18 mouse cellular contexts compared by ENCODE assay signal in genomic region chr11:72217116-72217515, GRCm38 (mm10). TPM values are rescaled to one million over a fixed set of nuclear protein-coding genes. Genes with fewer than 3 reads are reported as not detected.
DNase-seq lines count a peak whose midpoint lies in the region; ATAC-seq and TF ChIP-seq lines count a peak whose summit lies in the region.
"Had no signal": no experiment of that assay in that cellular context is flagged by ENCODE, and none has a peak within 500 bp of the region (broad histone marks: within the 10 kb centered on the region; RNA-seq: fewer than 3 reads in every experiment).

No protein-coding gene starts in this region.

- H3K4me2 ChIP-seq in embryonic facial prominence, embryonic 13.5 days, result no peak overlapping the region
- H3K4me2 ChIP-seq in midbrain, embryonic 16.5 days (ENCODE audit: low read length), result peak overlapping the region; percentile 36; the same call in 1 of the 2 replicates
- H3K4me2 ChIP-seq: kidney, embryonic 15.5 days; liver, embryonic 13.5 days had no signal

- no peak overlapping the region for H3K4me3 ChIP-seq in embryonic facial prominence, embryonic 13.5 days
- no peak overlapping the region for H3K4me3 ChIP-seq in embryonic facial prominence, embryonic 10.5 days
- H3K4me3 ChIP-seq in layer of hippocampus, adult 2 months, result no peak overlapping the region
- no peak overlapping the region for H3K4me3 ChIP-seq in midbrain, embryonic 16.5 days (ENCODE audit: low read depth, low read length)
- H3K4me3 ChIP-seq: embryonic facial prominence, embryonic 12.5 days; kidney, embryonic 15.5 days; left cerebral cortex, adult 2 months; liver, embryonic 13.5 days had no signal

- TF ChIP-seq CTCF in layer of hippocampus, adult 2 months (conservative IDR thresholded peaks at IDR 0.05), result no peak

- 0 out of 2 replicates have a peak overlapping the region, but pooled peaks have one; percentile 44 for H3K9ac ChIP-seq in embryonic facial prominence, embryonic 13.5 days
- H3K9ac ChIP-seq in midbrain, embryonic 16.5 days (ENCODE audit: low read depth, low read length), result 0 out of 2 replicates have a peak overlapping the region, but pooled peaks have one; percentile 2
- H3K9ac ChIP-seq: embryonic facial prominence, embryonic 12.5 days; kidney, embryonic 15.5 days; liver, embryonic 13.5 days had no signal

- 83% methylated on average over 5 of the region's 5 CpGs for WGBS in embryonic facial prominence, embryonic 13.5 days
- WGBS in embryonic facial prominence, embryonic 10.5 days, result 84% methylated on average over 5 of the region's 5 CpGs
- whole genome bisulfite sequencing in midbrain, embryonic 16.5 days, result 85% methylated on average over 5 of the region's 5 CpGs

- peaks cover 14% of the 10 kb centered on the region; the same call in 1 of the 2 replicates for H3K36me3 ChIP-seq in embryonic facial prominence, embryonic 13.5 days
- H3K36me3 ChIP-seq in embryonic facial prominence, embryonic 10.5 days (replicated peaks), result peaks cover 10% of the 10 kb centered on the region
- H3K36me3 ChIP-seq in midbrain, embryonic 16.5 days (ENCODE audit: control insufficient read depth, insufficient read depth, low read length), result 0 out of 2 replicates have a peak, but pooled peaks cover 2% of the 10 kb centered on the region
- H3K36me3 ChIP-seq: embryonic facial prominence, embryonic 12.5 days; liver, embryonic 13.5 days had no signal

- H3K4me1 ChIP-seq in embryonic facial prominence, embryonic 13.5 days, result peaks cover 21% of the 10 kb centered on the region
- peaks cover 16% of the 10 kb centered on the region for H3K4me1 ChIP-seq in embryonic facial prominence, embryonic 10.5 days
- H3K4me1 ChIP-seq in midbrain, embryonic 16.5 days (ENCODE audit: control insufficient read depth, insufficient read depth, low read length), result peaks cover 28% of the 10 kb centered on the region

- no peak overlapping the region for H3K27ac ChIP-seq in embryonic facial prominence, embryonic 13.5 days
- no peak overlapping the region for H3K27ac ChIP-seq in embryonic facial prominence, embryonic 10.5 days (replicated peaks)
- H3K27ac ChIP-seq in layer of hippocampus, adult 2 months, result 0 out of 2 replicates have a peak overlapping the region, but pooled peaks have one; percentile 10
- H3K27ac ChIP-seq in midbrain, embryonic 16.5 days (ENCODE audit: low read length), result no peak overlapping the region
- H3K27ac ChIP-seq: embryonic facial prominence, embryonic 12.5 days; kidney, embryonic 15.5 days; left cerebral cortex, adult 2 months; liver, embryonic 13.5 days had no signal

- no peak for DNase-seq in embryonic facial prominence, embryonic 10.5 days (ENCODE audit: low spot score)
- DNase-seq in layer of hippocampus, adult 2 months (ENCODE audit: low spot score in 2 of 2), result no peak
- no peak for DNase-seq in layer of hippocampus, adult 18-20 months (ENCODE audit: low spot score in 2 of 2)
- DNase-seq in brain, adult 2 months (ENCODE audit: low read depth, low spot score), result peak; percentile 59
- no peak for DNase-seq in adipocyte (ENCODE audit: low spot score)
- no peak for DNase-seq in thymus, postnatal 4 days
- DNase-seq: heart, postnatal 10 days; liver, embryonic 13.5 days; lung, postnatal 10 days; thymus, adult 18-20 months had no signal

- no peaks in the 10 kb centered on the region for H3K27me3 ChIP-seq in embryonic facial prominence, embryonic 13.5 days
- H3K27me3 ChIP-seq in embryonic facial prominence, embryonic 10.5 days (replicated peaks; ENCODE audit: low read depth, poor library complexity, severe bottlenecking), result no peaks in the 10 kb centered on the region
- no peaks in the 10 kb centered on the region for H3K27me3 ChIP-seq in midbrain, embryonic 16.5 days (ENCODE audit: control insufficient read depth, insufficient read depth, low read depth, low read length)
- H3K27me3 ChIP-seq: embryonic facial prominence, embryonic 12.5 days; kidney, embryonic 15.5 days; liver, embryonic 13.5 days had no signal

- no peaks in the 10 kb centered on the region for H3K9me3 ChIP-seq in embryonic facial prominence, embryonic 13.5 days
- H3K9me3 ChIP-seq in embryonic facial prominence, embryonic 10.5 days, result no peaks in the 10 kb centered on the region
- no peaks in the 10 kb centered on the region for H3K9me3 ChIP-seq in midbrain, embryonic 16.5 days (replicated peaks; ENCODE audit: control insufficient read depth, low read length, poor library complexity, severe bottlenecking)
- H3K9me3 ChIP-seq: embryonic facial prominence, embryonic 12.5 days; kidney, embryonic 15.5 days; liver, embryonic 13.5 days had no signal

- ATAC-seq in embryonic facial prominence, embryonic 13.5 days (ENCODE audit: insufficient number of reproducible peaks, insufficient read depth, low FRiP score, low TSS enrichment, low read depth), result no peak
- no peak for ATAC-seq in midbrain, embryonic 16.5 days
- ATAC-seq: forebrain, embryonic 14.5 days had no signal

RNA-seq across cellular contexts. Expression of gene Med31, which starts 1.7 kb away (rescaled TPM):
- polyA plus RNA-seq in embryonic facial prominence, embryonic 13.5 days (2015; fragmentation: Nextera tagmentation; extraction: Ambion mirVana), result 50.3 and 55.3 TPM in 2 replicates
- 46.7 and 50.8 TPM in 2 replicates for polyA plus RNA-seq in embryonic facial prominence, embryonic 10.5 days (2016; fragmentation: Nextera tagmentation; extraction: Ambion mirVana)
- total RNA-seq in layer of hippocampus, adult 2 months (2021), result 10 to 100 TPM; 14.5 to 14.6 TPM
- 10 to 100 TPM; 14.2 to 17.4 TPM for total RNA-seq in layer of hippocampus, adult 18-20 months (2021)
- 53.2 and 55.9 TPM in 2 replicates for polyA plus RNA-seq in midbrain, embryonic 16.5 days (2015; fragmentation: Nextera tagmentation; extraction: Ambion mirVana)

RNA-seq across cellular contexts. Expression of gene Txndc17, which starts 9.8 kb away (rescaled TPM):
- 243 and 259 TPM in 2 replicates for polyA plus RNA-seq in embryonic facial prominence, embryonic 13.5 days (2015; fragmentation: Nextera tagmentation; extraction: Ambion mirVana)
- polyA plus RNA-seq in embryonic facial prominence, embryonic 10.5 days (2016; fragmentation: Nextera tagmentation; extraction: Ambion mirVana), result 180 TPM in 2 replicates
- 10 to 100 TPM; 30.8 to 31.1 TPM for total RNA-seq in layer of hippocampus, adult 2 months (2021)
- 10 to 100 TPM; 29.9 to 33.0 TPM for total RNA-seq in layer of hippocampus, adult 18-20 months (2021)
- polyA plus RNA-seq in midbrain, embryonic 16.5 days (2015; fragmentation: Nextera tagmentation; extraction: Ambion mirVana), result 137 and 145 TPM in 2 replicates

RNA-seq across cellular contexts. Expression of gene 4933427D14Rik, which starts 9.9 kb away (rescaled TPM):
- 20.6 and 24.1 TPM in 2 replicates for polyA plus RNA-seq in embryonic facial prominence, embryonic 13.5 days (2015; fragmentation: Nextera tagmentation; extraction: Ambion mirVana)
- polyA plus RNA-seq in embryonic facial prominence, embryonic 10.5 days (2016; fragmentation: Nextera tagmentation; extraction: Ambion mirVana), result 17.1 and 19.9 TPM in 2 replicates
- 10 to 100 TPM; 28.9 to 31.1 TPM for total RNA-seq in layer of hippocampus, adult 2 months (2021)
- 10 to 100 TPM; 19.8 to 26.3 TPM for total RNA-seq in layer of hippocampus, adult 18-20 months (2021)
- polyA plus RNA-seq in midbrain, embryonic 16.5 days (2015; fragmentation: Nextera tagmentation; extraction: Ambion mirVana), result 18.4 and 26.0 TPM in 2 replicates

RNA-seq across cellular contexts. Expression of gene Gm43951, which starts 10.5 kb away (rescaled TPM):
- polyA plus RNA-seq in embryonic facial prominence, embryonic 13.5 days (2015; fragmentation: Nextera tagmentation; extraction: Ambion mirVana), result 0.52 and 0.84 TPM in 2 replicates
- polyA plus RNA-seq in embryonic facial prominence, embryonic 10.5 days (2016; fragmentation: Nextera tagmentation; extraction: Ambion mirVana), result 0.72 and 0.83 TPM in 2 replicates
- 10 to 100 TPM; 11.0 to 14.1 TPM for total RNA-seq in layer of hippocampus, adult 2 months (2021)
- 10 to 100 TPM; 10.4 to 11.6 TPM for total RNA-seq in layer of hippocampus, adult 18-20 months (2021)
- polyA plus RNA-seq in midbrain, embryonic 16.5 days (2015; fragmentation: Nextera tagmentation; extraction: Ambion mirVana), result 1.7 and 1.9 TPM in 2 replicates
- polyA plus RNA-seq: liver, embryonic 13.5 days had no signal

RNA-seq across cellular contexts. Expression of gene Slc13a5, which starts 49.9 kb away (rescaled TPM):
- 1.6 and 4.7 TPM in 2 replicates for polyA plus RNA-seq in embryonic facial prominence, embryonic 13.5 days (2015; fragmentation: Nextera tagmentation; extraction: Ambion mirVana)
- polyA plus RNA-seq in embryonic facial prominence, embryonic 10.5 days (2016; fragmentation: Nextera tagmentation; extraction: Ambion mirVana), result 0.10 and 0.14 TPM in 2 replicates
- 1 to 10 TPM; 6.6 to 7.5 TPM for total RNA-seq in layer of hippocampus, adult 2 months (2021)
- total RNA-seq in layer of hippocampus, adult 18-20 months (2021), result 1 to 10 TPM; 8.6 to 9.0 TPM
- polyA plus RNA-seq in midbrain, embryonic 16.5 days (2015; fragmentation: Nextera tagmentation; extraction: Ambion mirVana), result 2.5 and 2.6 TPM in 2 replicates
- total RNA-seq: gastrocnemius, adult 8-10 months; heart, postnatal 10 days had no signal
- polyA plus RNA-seq: limb, embryonic 11.5 days; liver, embryonic 13.5 days had no signal
